Mouse (Mus musculus): ENCODE data around the gene Crygn.
"Not testable (repeated sequence)": the region's sequence is repeated elsewhere in the genome, so short reads cannot be mapped to it uniquely, and the experiment has no call there.

Crygn gene

DNA sequence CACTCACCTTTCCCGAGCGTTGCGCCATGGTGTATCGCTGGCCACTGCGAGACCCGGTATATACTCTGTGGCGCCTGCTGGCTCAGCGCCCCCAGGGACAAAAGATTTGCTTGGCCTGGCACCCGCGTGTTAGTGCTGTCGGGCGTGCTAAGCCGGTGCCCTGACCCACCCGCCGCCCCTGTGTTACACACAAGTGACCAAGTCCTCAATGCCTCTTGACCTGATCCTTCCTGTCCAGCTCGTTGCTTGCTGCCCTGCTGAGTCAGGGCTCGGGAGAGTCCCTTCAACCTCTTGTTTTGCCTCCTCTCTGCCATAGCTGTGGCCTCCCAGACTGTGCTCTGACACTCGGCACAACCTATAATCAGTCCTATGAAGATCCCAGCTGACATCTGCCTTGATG lies at the start of gene Crygn:
Gene Crygn (minus strand): TSS at position 193 of the 400 bp plus-strand sequence.
- DNase-seq (ENCODE audit: low spot score), result no peak

GRCm38 (mm10) chr5:24805222-24805621 lies 47.4 kb upstream of the Crygn start:
- no peak for DNase-seq (ENCODE audit: low spot score)

DNA sequence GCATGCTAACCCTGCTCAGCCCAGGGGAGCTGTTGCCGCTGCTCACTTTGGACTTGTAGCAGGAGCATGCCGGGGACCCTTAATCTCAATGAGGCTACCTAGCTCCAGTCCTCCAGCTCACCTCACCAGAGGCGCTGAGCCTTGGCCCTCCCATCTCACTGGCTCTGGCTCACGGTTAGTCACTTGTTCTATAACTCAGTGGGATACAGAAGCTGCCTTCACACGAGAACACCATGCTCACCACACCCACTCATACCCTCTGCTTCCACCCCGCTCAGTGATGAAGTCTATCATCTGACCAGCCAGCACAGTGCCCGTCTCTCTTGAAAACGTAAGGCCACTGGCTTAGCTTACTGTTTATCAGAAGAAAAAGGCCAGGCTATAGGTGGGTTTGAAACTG lies 46.9 kb upstream of the Crygn start:
- no peak for DNase-seq (ENCODE audit: low spot score)

DNA sequence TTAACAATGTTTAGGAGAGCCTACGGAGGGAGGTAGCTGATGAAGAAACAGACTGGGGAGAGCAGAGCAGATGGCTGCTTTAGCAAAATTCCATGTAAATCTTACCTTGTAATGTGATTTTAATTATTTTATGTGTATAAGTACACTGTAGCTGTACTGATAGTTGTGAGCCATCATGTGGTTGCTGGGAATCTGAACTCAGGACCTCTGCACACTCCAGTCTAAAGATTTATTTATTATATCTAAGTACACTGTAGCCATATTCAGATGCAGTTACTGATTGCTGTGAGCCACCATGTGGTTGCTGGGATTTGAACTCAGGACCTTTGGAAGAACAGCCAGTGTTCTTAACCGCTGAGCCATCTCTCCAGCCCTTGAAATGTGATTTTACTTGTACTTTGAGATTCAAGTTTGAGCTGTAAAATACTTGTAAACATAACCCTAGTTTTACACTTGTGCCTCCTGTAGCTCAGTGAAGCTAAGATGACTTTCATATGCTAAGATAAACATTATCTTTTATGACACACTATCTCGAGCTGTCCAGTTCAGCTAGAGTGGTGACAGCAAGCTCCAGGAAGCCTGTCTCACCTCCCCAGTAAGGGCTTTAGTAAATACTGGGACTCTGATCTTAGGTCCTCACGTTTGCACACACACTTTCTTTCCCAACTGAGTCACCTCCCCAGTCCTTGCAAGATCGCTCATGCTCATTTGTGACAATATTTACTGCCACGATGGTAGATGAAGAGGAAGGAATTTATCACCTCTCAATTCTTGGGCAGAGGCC lies 44.2 kb upstream of the Crygn start:
- DNase-seq (ENCODE audit: low spot score), result no peak

GRCm38 (mm10) chr5:24800416-24800815 lies 42.6 kb upstream of the Crygn start:
- DNase-seq (ENCODE audit: low spot score), result no peak

DNA sequence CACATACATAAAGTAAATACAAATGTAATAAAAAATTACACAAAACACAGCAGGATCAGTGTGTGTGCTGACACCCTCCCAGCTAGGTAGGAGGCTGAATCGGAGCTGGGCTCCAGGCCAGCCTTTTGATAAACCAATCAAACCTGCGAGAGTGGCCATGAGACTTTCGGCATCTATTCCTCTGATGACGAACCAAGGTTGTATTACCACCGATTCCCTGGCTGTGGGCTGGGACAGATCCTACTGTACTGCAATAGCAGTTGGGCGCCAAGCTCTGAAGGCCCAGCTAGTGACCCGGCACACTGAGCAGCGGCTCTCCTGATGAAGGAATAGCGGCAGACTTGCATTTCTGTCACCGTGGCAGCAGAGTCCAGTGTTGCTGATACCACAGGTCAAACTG lies 40.8 kb upstream of the Crygn start:
- DNase-seq (ENCODE audit: low spot score), result no peak

- DNase-seq (ENCODE audit: low spot score), result no peak
Measured at GRCm38 (mm10) chr5:24797858-24798257, 40.0 kb upstream of the Crygn start.

DNA sequence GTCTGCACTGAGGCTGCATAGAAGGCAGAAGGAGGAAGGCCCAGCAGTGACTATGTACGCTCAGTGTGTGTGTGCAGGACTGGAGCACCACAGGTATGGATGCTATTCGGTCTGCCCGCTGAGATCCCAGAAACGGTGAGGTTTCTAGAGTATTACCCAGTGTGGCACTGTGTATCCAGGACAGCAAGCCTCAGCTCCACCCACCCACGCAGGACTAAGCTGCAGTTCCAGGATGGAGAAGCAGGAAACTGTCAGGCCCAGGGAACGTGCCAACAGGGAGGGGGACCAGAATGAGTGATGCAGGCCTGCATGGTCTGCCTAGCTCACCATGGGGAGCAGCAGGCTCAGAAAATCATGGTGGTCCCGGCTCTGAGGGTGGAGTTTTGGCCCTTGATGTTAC lies 35.2 kb upstream of the Crygn start:
- DNase-seq (ENCODE audit: low spot score), result no peak

DNA sequence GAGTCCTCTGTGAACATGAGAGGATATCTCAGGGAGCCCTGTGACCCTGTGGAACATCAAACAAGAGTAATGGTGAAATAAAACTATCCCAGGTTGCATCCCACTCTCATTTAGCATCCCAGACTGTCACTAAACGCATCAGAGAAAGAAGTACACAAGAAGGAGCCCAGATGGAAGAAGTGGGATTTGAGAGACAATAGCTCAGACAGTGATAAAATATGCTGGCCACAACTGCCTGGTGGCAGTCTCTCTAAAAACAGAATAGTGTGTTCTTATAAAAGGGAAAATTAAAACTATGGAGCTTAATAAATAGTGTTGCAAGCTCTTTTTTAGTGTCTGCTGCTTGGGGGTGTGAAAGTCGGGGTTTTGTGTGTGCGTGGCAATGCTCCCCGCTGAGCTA lies 25.1 kb upstream of the Crygn start:
- DNase-seq (ENCODE audit: low spot score), result no peak

GRCm38 (mm10) chr5:24781048-24781447 lies 23.2 kb upstream of the Crygn start:
- no peak for DNase-seq (ENCODE audit: low spot score)

DNA sequence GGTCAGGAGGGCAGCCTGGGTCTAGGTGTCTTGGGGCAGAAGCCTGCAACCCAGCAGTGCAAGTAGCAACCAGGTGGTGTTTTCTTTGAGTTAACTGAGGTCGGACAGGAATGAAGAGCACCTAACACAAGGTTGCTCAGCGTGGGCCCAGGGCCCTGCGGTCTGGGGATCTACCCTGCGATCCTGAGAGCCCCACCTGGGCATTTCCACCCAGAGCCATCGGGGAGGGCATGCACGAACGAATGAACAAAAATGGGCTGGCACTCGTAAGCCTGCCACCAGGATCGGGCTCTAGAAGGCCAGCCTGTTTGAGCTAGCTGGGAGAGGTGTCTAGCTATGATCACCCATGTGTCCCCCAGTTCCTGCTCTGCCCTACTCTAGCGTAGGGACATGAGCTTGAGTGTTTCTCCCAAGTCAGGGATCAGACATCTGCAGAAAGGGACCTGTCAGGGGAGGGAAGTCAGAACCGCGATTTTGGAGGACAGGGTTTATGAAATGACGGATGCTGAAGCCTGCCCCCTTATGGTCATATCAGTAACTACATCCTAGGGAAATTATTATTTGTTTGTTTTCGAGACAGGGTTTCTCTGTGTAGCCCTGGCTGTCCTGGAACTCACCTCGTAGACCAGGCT lies 22.2 kb upstream of the Crygn start:
- peak; percentile 20 for DNase-seq (ENCODE audit: low spot score)

- DNase-seq (ENCODE audit: low spot score), result no peak
Measured at GRCm38 (mm10) chr5:24779321-24779720, 21.5 kb upstream of the Crygn start.

DNA sequence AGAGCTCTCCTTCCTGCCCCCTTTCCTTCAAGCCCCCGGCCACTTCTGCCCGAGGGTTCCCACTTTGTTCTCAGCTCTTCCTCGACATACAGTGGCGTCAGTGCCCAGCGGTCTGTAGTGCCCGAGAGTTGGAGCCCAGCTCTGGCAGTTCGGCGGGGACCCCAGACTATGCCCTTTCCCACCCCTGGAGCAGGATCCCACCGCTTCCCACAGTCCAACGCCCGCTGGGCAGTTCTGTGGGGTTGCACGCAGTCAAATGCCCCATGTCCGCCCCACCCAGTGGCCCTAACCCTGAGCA lies 21.0 kb upstream of the Crygn start:
- DNase-seq (ENCODE audit: low spot score), result no peak

DNA sequence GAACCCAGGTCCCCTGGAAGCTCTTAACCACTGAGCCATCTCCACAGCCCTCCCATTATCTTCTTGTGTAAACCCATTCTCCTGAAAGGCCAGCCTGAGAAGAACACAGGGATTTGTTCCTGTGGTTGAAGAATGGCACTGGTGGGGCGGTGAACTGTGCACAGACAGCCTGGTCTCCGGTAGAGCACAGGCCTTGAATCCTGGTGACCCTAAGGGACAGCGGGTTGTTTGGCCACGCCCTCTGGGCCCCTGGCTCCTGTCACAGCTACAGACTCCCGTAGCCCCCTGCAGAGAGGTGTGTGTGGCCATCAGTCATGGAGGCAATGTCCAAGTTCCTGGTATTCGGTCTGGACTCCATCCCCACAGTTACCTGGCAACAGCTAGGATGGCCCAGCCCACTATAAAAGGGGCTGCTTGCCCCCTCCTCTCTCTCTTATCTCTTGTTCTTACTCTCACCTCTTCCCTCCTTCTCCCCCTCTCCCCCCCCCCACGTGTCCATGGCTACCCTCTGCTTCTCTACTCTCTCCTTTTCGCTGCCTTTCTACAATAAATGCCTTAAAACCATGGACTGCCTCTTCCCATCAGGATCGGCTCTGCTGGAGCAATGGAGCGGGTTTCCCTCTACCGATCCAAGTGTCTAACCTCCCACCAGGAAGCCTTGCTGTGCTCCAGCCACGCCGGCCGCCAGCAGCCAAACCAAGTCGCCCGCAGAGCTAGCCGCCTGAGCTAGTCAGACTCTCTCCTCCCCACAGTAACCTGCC lies 20.5 kb upstream of the Crygn start:
- DNase-seq (ENCODE audit: low spot score), result no peak

DNA sequence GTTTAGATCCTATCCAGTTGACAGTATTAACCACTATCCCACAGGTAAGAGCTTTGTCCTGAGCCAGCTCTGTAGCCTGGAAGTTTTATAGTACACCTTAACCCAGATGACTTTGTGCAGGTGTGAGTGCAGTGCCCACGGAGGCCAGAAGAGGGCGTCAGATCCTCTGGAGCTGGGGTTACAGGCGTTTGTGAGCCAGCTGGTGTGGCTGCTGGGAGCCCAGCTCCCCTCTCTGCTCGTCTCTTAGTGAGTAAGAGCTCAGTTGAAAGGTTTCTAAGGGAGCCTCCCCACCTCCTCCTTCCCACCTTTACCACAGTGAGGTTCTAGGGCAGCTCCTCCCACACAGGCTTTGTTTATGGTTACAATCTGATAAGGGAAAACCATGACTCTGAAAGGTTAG lies 18.9 kb upstream of the Crygn start:
- no peak for DNase-seq (ENCODE audit: low spot score)

GRCm38 (mm10) chr5:24774549-24774948 lies 16.7 kb upstream of the Crygn start:
- DNase-seq (ENCODE audit: low spot score), result not testable (repeated sequence)

DNA sequence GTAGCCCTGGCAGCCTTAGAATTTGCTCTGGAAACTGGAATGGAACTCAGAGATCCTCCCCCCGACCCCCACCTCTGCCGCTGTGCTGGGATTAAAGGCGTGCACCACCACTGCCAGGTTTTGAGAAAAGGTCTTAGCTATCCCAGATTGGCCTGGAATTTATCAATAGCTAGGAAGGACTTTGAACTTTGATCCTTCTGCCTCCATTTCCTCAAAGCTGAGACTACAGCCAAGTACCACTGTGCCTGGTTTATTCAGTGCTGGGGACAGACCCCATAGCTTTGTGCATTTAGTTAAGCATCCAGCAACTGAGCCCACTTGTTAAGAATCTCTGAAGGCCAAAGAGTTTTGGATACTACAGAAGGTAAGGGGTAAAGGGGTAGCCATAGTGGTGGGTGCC lies 877 bp downstream of the Crygn start:
- DNase-seq (ENCODE audit: low spot score), result no peak

GRCm38 (mm10) chr5:24752175-24752498 lies 5.7 kb downstream of the Crygn start:
- DNase-seq (ENCODE audit: low spot score), result no peak

- DNase-seq (ENCODE audit: low spot score), result no peak
Measured at GRCm38 (mm10) chr5:24751305-24752174, 6.3 kb downstream of the Crygn start.

DNA sequence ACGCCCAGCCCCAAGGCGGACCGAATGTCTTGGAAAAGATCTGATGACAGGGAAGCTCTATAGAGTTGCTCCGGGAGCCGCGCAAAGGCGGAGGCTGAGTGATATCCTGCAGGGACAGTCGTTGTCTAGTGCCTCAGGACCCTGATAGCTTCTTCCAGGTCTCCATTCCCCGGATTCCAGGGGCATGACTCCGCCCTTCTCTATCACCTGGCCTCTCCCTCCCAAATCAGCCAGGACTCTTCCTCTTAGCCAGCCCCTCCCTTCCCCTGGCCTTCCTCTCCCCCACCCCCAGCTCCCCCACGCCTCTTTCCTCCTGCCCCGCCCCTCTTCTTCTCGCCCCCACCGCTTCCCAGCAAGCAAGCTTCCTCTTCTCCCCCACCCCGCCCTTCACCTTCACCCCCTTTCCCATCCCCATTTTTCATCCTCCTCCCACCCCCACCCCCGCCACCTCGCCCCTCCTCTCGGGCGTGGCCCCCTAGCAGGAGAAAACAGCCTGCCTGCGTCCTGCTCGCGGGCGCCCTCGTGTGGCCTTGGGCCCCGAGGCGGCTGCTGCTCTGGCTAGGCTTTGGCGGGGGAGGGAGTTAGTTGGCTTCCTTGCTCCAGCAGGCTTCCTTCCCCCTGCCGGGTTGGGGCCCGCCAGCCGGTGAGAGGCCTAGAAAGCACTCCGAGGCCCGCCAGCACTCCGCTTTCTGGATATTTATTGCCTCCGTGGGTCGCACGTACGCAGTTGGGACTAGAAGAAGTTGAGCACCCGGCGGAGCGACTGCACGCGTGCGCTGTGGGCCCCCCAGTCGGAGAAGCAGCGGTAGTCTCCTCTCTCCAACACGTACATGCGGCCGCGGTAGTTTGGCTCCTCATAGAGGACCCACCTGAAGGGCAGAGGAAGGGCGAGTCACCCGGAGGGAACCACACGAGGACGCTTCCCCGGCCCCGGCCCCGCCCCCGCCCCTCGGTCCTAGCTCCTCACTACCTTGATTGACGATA lies 7.2 kb downstream of the Crygn start:
- DNase-seq (ENCODE audit: low spot score), result peak; percentile 65

GRCm38 (mm10) chr5:24749731-24750130 lies 8.1 kb downstream of the Crygn start:
- DNase-seq (ENCODE audit: low spot score), result no peak
